Mouse (Mus musculus) left cerebral cortex, adult 2 months (tissue): Measurements from ENCODE around the gene Fuca2. TPM values are rescaled to one million over a fixed set of nuclear protein-coding genes. Genes with fewer than 3 reads are reported as not detected.
"Not testable (repeated sequence)": the region's sequence is repeated elsewhere in the genome, so short reads cannot be mapped to it uniquely, and the experiment has no call there.

ENCODE experiments used
- DNase-seq, 2 experiments: peaks; one replicate each; pipeline ENCODE4 v3.0.0; 2021 to 2022; ENCODE audit warnings: low spot score in 2 of 2, mixed read lengths in 1 of 2; ENCODE audit errors: extremely low spot score in 1 of 2
- H3K27ac ChIP-seq: fragments of 200-600 bp; 2 replicates; pipeline ENCODE4 v1.8.1; 2022
- H3K4me3 ChIP-seq: fragments of 200-600 bp; 2 replicates; pipeline ENCODE4 v1.8.1; 2022
- CTCF ChIP-seq: fragments of 200-600 bp; IDR thresholded peaks from 2 replicates; pipeline ENCODE4 v1.8.1; 2022; ENCODE audit warnings: antibody characterized with exemption, mild to moderate bottlenecking, moderate library complexity
- intact Hi-C: fragments of 180-260 bp; cut with DNase I; formaldehyde crosslinking; loops from one replicate; pipeline ENCODE4 v1.15.1; 2025
- total RNA-seq, 2 experiments: library from RNA; stranded (reverse); gene quantifications; 2 replicates each; pipeline ENCODE4 v1.2.3; 2021

Gene Fuca2
- total RNA-seq, 2 experiments from 2014 or later, result 39.1 to 39.6 TPM

- no peak for DNase-seq
- no peak overlapping the region for H3K27ac ChIP-seq
- no peak overlapping the region for H3K4me3 ChIP-seq
- TF ChIP-seq CTCF, result no peak
- intact Hi-C loops, result no loop called here
Observed at GRCm38 (mm10) chr10:13479341-13479740, 20.0 kb upstream of the Fuca2 start.

GRCm38 (mm10) chr10:13485958-13486357 lies 13.4 kb upstream of the Fuca2 start:
- intact Hi-C loops, result no loop called here
- H3K27ac ChIP-seq, result no peak overlapping the region
- no peak overlapping the region for H3K4me3 ChIP-seq
- TF ChIP-seq CTCF, result no peak
- no peak for DNase-seq

GRCm38 (mm10) chr10:13489671-13490070 lies 9.7 kb upstream of the Fuca2 start:
- DNase-seq, result no peak
- Histone ChIP-seq H3K27ac (no peak overlapping the region), H3K4me3 (no peak overlapping the region)
- no peak for TF ChIP-seq CTCF
- intact Hi-C loops, result no loop called here

GRCm38 (mm10) chr10:13493978-13494686 lies 5.2 kb upstream of the Fuca2 start:
- no peak overlapping the region for H3K4me3 ChIP-seq
- no peak overlapping the region for H3K27ac ChIP-seq
- TF ChIP-seq CTCF, result no peak
- intact Hi-C loops, result no loop called here
- no peak for DNase-seq

GRCm38 (mm10) chr10:13496315-13496714 lies 3.0 kb upstream of the Fuca2 start:
- no peak for TF ChIP-seq CTCF
- intact Hi-C loops, result no loop called here
- DNase-seq, result no peak
- no peak overlapping the region for H3K4me3 ChIP-seq
- H3K27ac ChIP-seq, result no peak overlapping the region

- H3K27ac ChIP-seq, result peak overlapping the region; percentile 83
- intact Hi-C loops, result loop anchor here (5.0 kb wide), 1 partner anchor 483 kb away; no protein-coding TSS in a partner anchor
- no peak for TF ChIP-seq CTCF
- no peak for DNase-seq
- peak overlapping the region; percentile 82 for H3K4me3 ChIP-seq
Observed at GRCm38 (mm10) chr10:13500473-13500872, 1.1 kb downstream of the Fuca2 start.

- DNase-seq, result peak; percentile 83 to 88
- peak overlapping the region; percentile 83 for H3K27ac ChIP-seq
- TF ChIP-seq CTCF, result no peak
- intact Hi-C loops, result loop anchor here (5.0 kb wide), 1 partner anchor 484 kb away; no protein-coding TSS in a partner anchor
- H3K4me3 ChIP-seq, result peak overlapping the region; percentile 82
Observed at GRCm38 (mm10) chr10:13500938-13501496, 1.7 kb downstream of the Fuca2 start.

- H3K4me3 ChIP-seq, result peak overlapping the region; percentile 82
- not testable (repeated sequence) for H3K27ac ChIP-seq, DNase-seq
- intact Hi-C loops, result loop anchor here (5.0 kb wide), 1 partner anchor 484 kb away; no protein-coding TSS in a partner anchor
Observed at GRCm38 (mm10) chr10:13501533-13501932, 2.2 kb downstream of the Fuca2 start.

- no peak for DNase-seq
- intact Hi-C loops, result loop anchor here (5.0 kb wide), 1 partner anchor 485 kb away; no protein-coding TSS in a partner anchor
- TF ChIP-seq CTCF, result no peak
- Histone ChIP-seq H3K4me3 (peak overlapping the region; percentile 45), H3K27ac (no peak overlapping the region)
Observed at GRCm38 (mm10) chr10:13502371-13502770, 3.0 kb downstream of the Fuca2 start.

- no peak for DNase-seq
- H3K27ac ChIP-seq, result no peak overlapping the region
- TF ChIP-seq CTCF, result no peak
- no peak overlapping the region for H3K4me3 ChIP-seq
- intact Hi-C loops, result no loop called here
Observed at GRCm38 (mm10) chr10:13521857-13522256, 22.5 kb downstream of the Fuca2 start.

GRCm38 (mm10) chr10:13528155-13528554 lies 28.8 kb downstream of the Fuca2 start:
- Histone ChIP-seq H3K4me3 (no peak overlapping the region), H3K27ac (no peak overlapping the region)
- no peak for DNase-seq
- intact Hi-C loops, result no loop called here
- no peak for TF ChIP-seq CTCF

GRCm38 (mm10) chr10:13534751-13535150 lies 35.4 kb downstream of the Fuca2 start:
- TF ChIP-seq CTCF, result no peak
- Histone ChIP-seq H3K4me3 (no peak overlapping the region), H3K27ac (no peak overlapping the region)
- intact Hi-C loops, result loop anchor here (10.0 kb wide), 1 partner anchor 350 kb away; no protein-coding TSS in a partner anchor
- DNase-seq, result no peak
